Mouse (Mus musculus) testis, postnatal 14 days (tissue): ENCODE measurements around the gene Ccp110.

Source experiments
- DNase-seq: peaks from one replicate; pipeline ENCODE4 v3.0.0; 2021; ENCODE audit warnings: low spot score

The Ccp110 gene

DNA sequence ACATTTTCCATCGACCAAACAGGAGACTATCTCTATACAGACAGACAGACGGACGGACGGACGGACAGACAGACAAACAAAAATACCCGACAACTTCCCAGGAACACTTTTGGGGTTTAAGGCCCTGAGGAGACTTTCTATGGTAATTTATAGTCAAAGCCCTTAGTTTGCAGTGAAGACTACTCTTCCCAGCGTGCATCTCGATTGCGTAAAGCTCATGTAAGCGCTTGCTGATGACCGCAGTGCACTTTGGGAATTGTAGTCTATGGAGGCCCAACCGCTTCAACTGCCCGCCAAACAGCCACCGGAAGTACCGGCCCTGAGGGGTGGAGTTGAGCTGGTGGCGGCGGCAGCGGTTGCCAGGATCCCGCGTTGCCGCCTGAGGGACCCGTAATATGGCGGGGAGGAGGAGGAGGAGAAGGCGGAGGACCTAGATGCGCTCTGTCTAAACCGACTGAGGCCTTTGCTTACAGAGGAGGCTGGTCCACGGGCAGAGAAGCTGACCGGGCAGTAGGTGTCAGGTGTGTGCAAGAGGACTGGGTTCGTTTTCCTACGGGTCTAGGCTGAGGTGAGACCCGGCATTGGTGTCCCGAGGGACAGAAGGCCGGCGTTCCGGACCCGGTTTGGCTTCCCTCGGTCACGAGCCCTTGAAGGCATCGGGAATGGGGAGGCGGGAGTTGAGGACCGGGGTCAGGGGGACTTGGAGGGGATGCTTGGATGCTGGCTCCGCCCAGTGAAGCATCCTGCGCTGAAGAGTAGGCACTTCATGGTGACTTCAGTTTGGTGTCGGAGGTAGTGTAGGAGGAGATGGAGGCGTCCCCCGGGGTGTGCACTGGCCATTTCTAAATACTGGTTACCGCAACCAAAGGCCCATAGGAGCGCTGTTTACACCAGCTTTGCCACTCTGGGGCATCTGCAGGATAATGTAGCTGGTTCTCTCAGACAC is at the start of gene Ccp110:
Ccp110 (plus strand) TSS at position 325 of the 946 bp plus-strand sequence.
- peak; percentile 97 for DNase-seq

- no peak for DNase-seq
Measured at GRCm38 (mm10) chr7:118667773-118668172, 44.6 kb upstream of the Ccp110 start.

- no peak for DNase-seq
Measured at GRCm38 (mm10) chr7:118670142-118670541, 42.2 kb upstream of the Ccp110 start.

DNA sequence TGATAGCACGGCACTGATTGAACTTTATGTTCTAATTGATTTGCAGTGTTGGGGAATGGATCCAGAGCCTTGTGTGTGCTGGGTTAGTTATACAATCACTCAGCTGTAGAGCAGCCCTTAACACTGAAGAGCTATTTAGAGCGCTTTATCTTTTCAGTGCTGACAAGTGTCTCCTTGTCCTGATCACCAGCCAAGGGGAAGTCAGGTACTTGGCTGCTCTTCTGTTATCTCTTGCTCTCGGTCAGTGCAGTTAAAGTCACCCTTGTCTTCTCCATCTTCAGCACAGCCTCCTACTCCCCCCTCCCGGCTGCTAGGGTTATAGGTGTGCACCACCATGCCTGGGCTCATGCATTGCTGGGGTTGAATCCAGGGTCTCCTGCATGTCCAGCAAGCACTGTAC is 35.5 kb upstream of the Ccp110 start:
- no peak for DNase-seq

DNA sequence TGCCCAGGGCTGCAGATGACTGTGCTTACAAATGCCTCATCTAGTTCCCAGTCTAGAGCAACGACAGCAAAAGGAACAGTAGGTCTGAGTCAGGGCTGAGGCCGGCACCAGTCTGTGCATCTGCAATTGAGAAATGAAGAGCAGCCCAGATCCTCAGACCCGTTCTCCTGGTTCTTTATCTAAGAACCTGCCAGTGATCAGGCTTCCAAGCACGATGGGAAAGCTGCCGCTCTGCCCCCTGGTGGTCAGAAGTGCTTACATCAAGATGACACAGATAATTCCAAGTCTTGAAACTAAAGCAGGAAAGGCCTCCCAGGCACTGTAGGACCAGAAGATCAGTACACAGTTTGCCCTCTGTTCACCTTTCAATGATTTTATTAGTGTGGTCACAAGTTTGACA is 24.2 kb upstream of the Ccp110 start:
- peak; percentile 48 for DNase-seq

DNA sequence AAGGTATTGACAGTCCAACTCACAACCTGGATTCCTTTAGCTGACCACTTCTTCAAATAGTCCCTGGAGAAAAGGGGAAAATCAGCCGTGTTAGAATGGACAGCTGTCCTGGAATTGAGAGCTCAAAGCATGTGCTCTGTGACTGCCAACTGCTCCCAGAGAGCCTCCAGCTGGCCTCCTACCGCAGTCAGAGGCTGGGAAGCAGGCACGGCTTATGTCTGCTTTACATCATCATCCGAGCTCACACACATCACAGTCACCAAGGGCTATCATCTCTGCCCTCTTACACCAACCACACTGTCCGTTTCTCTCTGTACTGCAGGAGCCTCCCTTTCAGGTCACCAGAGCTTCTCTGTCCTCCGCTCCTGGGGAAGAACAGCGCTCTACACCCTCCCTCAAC is 23.3 kb upstream of the Ccp110 start:
- DNase-seq: no peak

DNA sequence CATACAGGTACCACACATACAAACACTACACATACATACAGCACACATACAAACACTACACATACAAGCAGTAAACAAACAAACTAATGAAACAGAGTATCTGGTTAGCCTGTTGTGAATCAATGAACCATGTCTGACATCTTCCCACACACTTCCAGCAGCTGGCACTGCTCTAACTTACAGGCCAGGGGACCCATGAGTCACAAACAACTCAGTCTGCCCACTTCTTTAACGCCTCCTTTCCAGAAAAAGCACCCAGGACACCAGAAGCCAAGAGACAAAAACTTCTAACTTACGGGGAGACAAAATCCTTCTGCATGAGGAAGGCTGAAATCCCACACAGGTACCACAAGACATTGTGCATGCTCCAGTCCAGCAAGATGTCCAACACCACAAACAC is 21.1 kb upstream of the Ccp110 start:
- DNase-seq: no peak

DNA sequence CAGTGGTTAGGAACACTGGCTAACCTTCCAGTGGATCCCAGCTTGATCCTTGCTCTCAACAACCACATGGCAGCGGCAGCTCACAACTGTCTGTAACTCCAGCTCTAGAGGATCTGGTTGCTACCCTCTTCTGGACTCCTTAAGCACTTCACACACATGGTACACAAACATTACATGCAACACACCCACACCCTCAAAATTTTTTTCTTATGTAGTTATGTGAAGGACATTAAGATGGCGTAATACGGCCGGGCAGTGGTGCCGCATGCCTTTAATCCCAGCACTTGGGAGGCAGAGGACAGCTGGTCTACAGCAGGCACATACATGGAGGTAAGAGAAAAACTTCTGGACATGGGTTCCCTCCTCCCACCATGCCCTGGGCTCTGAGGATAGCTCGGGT is 16.2 kb upstream of the Ccp110 start:
- DNase-seq: no peak

- DNase-seq: no peak
Measured at GRCm38 (mm10) chr7:118697168-118697567, 15.2 kb upstream of the Ccp110 start.

DNA sequence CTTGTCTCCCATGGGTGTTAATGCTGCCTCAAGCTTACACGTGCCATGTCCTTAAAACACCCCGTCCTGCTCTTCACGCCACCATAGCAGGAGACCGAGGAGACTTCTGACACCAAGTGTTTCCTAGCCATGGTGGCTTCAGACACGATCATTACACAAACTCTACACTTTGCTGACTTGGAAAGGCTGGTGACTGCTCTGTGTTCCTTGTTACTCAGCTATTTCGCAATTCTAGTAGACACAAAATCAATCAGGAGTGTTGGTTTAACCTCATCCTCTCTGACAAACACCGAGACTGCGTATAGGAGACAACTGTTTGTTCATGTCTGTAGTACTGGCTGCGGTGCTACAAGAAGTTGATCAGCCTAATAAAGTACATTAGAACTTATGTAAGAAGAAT is 13.5 kb upstream of the Ccp110 start:
- DNase-seq: no peak

GRCm38 (mm10) chr7:118703144-118703561 is 9.2 kb upstream of the Ccp110 start:
- DNase-seq: no peak

DNA sequence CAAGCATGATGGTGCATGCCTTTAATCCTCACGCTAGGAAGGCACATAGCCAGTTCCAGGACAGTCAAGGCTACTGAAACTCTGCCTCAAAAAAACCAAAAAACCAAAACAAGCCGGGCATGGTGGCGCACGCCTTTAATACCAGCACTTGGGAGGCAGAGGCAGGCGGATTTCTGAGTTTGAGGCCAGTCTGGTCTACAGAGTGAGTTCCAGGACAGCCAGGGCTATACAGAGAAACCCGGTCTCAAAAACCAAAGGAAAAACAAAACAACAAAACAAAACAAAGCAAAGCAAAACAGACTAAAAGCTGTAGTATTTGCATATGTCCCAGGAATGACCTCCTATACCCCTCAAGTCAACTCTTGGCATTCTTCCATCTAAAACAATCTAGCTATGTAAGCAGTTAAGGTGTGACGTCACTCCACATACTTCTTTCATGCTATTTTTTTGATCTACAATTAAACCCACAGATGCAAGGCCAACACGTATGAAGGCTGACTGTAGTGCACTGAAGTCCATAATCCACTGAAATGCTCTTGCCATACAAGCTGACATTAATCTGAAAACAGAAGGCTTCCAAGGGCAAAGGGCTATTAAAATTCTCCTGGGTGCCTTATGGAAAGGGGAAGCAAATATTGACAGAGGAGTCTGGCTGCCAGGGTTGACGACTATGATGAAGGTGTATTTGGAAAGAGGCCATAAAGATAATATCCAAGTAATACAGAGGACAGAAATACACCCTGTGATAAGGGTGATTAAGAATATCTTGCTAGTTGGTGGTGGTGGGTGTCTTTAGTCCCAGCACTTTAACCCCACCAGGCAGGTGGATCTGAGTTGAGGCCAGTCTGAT is 8.1 kb upstream of the Ccp110 start:
- no peak for DNase-seq

DNA sequence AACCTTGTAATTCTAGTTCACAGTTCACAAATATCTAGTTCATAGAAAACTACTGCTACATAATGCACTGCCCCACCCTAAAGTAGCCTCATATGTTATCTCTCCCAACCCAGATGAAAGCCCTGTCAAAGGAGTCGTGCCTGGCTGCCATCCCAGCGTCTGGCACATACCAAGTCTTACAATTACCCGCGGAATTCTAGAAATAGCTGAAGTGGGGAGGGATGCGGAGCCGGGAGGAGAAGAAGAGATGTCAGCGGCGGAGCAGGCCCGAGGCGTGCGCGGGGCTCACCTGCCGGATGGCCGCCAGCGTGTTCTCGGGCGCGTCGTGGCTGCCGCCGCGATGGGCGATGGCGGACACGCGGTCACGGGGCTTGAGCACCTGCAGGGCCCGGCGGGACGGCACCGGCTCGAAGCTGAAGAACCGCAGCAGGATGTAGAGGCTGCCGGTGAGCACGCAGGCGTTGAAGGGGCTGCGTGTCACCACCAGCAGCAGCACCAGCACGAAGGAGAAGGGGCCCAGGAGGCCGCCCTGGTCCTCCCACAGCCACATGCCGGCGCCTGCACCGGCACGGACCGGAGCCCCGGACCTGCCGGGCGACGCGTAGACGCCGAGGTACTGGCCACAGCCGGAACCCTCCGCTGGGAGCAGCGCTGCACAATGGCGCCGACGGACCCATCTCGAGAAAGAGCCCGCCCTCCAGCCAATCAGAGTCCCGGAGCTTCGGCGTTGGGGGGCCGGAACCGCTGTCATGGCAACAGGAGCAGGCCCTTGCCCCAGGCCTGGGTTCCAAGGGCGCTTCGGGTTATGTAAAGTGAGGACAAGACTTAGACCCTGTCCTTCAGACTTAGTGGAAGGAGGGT is 7.0 kb upstream of the Ccp110 start, which contains the start of gene Gde1:
Gde1 (minus strand) TSS at position 678 of the 861 bp plus-strand sequence.
- peak; percentile 96 for DNase-seq

- no peak for DNase-seq
Measured at GRCm38 (mm10) chr7:118706051-118706450, 6.3 kb upstream of the Ccp110 start.

- no peak for DNase-seq
Measured at GRCm38 (mm10) chr7:118706488-118706887, 5.9 kb upstream of the Ccp110 start.

DNA sequence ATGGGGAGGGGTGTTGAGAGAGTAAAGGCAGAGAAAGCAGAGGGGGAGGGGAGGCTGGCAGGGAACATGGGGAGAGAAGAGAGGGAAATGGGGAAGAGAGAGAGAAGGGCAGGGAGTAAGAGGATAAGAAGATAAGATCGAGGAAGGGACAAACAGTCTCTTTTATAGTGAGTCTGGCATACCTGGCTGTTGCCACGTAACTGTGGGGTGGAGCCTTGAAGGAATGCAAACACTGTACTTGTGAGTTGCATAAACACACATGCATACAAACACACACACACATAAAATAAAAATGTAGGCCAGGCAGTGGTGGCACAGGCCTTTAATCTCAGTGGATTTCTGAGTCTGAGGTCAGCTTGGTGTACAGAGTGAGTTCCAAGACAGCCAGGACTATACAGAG is 5.1 kb upstream of the Ccp110 start:
- no peak for DNase-seq

DNA sequence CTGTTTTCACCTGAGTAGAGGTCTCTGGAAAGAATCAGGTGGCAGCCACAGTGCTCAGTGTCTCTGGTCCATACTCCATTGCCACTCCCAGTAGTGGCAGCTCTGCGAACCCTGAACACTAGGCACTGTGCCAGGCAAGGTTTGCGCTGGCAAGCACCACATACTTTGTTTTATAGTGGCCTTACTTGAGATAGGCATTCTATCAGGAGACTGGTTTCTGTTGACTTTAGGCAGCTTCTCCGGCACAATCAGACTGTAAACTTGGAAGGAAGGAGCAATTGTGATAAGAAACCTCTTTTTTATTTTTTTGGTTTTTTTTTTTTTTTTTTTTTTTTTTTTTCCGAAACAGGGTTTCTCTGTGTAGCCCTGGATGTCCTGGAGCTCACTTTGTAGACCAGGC is 4.3 kb upstream of the Ccp110 start:
- DNase-seq: no peak

- DNase-seq: no peak
Measured at GRCm38 (mm10) chr7:118710776-118711175, 1.6 kb upstream of the Ccp110 start.

DNA sequence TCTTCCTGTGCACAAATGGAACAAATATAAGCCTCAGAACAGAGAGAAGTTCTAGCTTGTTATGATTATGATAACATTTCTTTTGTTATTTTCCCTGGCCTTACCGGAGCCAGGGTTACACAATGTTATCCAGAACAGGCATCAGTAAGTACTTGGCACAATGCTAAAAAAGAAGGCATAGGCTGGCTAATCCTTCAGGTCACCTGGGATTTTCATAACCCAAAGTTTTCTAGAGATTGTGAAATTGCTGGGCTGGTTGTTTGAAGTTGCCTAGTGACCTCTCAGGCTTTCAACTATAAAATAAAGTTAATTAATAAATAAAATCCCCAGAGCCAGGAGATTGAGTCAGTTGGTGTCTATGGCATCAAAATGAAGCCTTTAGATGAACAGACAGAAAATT is 2.5 kb downstream of the Ccp110 start:
- no peak for DNase-seq

- DNase-seq: no peak
Measured at GRCm38 (mm10) chr7:118718066-118718465, 5.7 kb downstream of the Ccp110 start.

- DNase-seq: no peak
Measured at GRCm38 (mm10) chr7:118723927-118724326, 11.6 kb downstream of the Ccp110 start.

GRCm38 (mm10) chr7:118725459-118725858 is 13.1 kb downstream of the Ccp110 start:
- DNase-seq: no peak
